Mouse (Mus musculus): Measurements from ENCODE around the gene Gmpr. TPM values are rescaled to one million over a fixed set of nuclear protein-coding genes. Genes with fewer than 3 reads are reported as not detected.

Gene Gmpr
- polyA plus RNA-seq, 1 experiment: 41.6 TPM

- peak overlapping the region; percentile 26 for H3K4me2 ChIP-seq (ENCODE audit: low read depth)
- H3K27me3 ChIP-seq (ENCODE audit: control insufficient read depth, insufficient read depth, insufficient read length): no peaks in the 10 kb centered on the region
- TF ChIP-seq MYOD1 (IDR thresholded peaks at IDR 0.05; ENCODE audit: control insufficient read depth in 1 of 3, insufficient read length in 2 of 3, low read depth in 2 of 3): no peak
- TF ChIP-seq SRF (IDR thresholded peaks at IDR 0.05; ENCODE audit: control insufficient read depth, insufficient read length, low read depth): no peak
- TF ChIP-seq REST (IDR thresholded peaks at IDR 0.05; ENCODE audit: insufficient read depth, insufficient read length): no peak
- no peak for TF ChIP-seq E2F4 (IDR thresholded peaks at IDR 0.05; ENCODE audit: insufficient read depth)
- TF ChIP-seq TCF12 (IDR thresholded peaks at IDR 0.05; ENCODE audit: insufficient read depth, poor library complexity, severe bottlenecking): no peak
- TF ChIP-seq CEBPB (IDR thresholded peaks at IDR 0.05; ENCODE audit: insufficient read depth, poor library complexity, severe bottlenecking): no peak
- no peak for TF ChIP-seq MAX (IDR thresholded peaks at IDR 0.05; ENCODE audit: low read depth)
- TF ChIP-seq POLR2A (IDR thresholded peaks at IDR 0.05; ENCODE audit: insufficient read length, low read depth): no peak
- TF ChIP-seq POLR2AphosphoS2 (IDR thresholded peaks at IDR 0.05; ENCODE audit: insufficient read length, low read depth): no peak
- TF ChIP-seq TCF3 (IDR thresholded peaks at IDR 0.05; ENCODE audit: insufficient read length, low read depth): no peak
- no peak for TF ChIP-seq USF1 (IDR thresholded peaks at IDR 0.05; ENCODE audit: low read depth)
- TF ChIP-seq MYOG (IDR thresholded peaks at IDR 0.05; ENCODE audit: control insufficient read depth in 1 of 3, insufficient read depth in 1 of 3, insufficient read length in 2 of 3, low read depth in 2 of 3): no peak
- H3K79me2 ChIP-seq (ENCODE audit: control insufficient read depth, insufficient read depth): no peaks in the 10 kb centered on the region
- H3K4me3 ChIP-seq: no peak overlapping the region
- H3K36me3 ChIP-seq (ENCODE audit: control insufficient read depth, insufficient read depth): no peaks in the 10 kb centered on the region
- no peak overlapping the region for H3ac ChIP-seq (ENCODE audit: control insufficient read depth, insufficient read length)
Observed at GRCm38 (mm10) chr13:45466031-45466519, 41.2 kb upstream of the Gmpr start.

- Histone ChIP-seq H3K4me2 (ENCODE audit: low read depth) (no peak overlapping the region), H3K79me2 (ENCODE audit: control insufficient read depth, insufficient read depth) (no peaks in the 10 kb centered on the region), H3K36me3 (ENCODE audit: control insufficient read depth, insufficient read depth) (no peaks in the 10 kb centered on the region), H3ac (ENCODE audit: control insufficient read depth, insufficient read length) (no peak overlapping the region), H3K27me3 (ENCODE audit: control insufficient read depth, insufficient read depth, insufficient read length) (no peaks in the 10 kb centered on the region), H3K4me3 (no peak overlapping the region)
- no peak for TF ChIP-seq MYOG (IDR thresholded peaks at IDR 0.05; ENCODE audit: control insufficient read depth in 1 of 3, insufficient read depth in 1 of 3, insufficient read length in 2 of 3, low read depth in 2 of 3)
- TF ChIP-seq CEBPB (IDR thresholded peaks at IDR 0.05; ENCODE audit: insufficient read depth, poor library complexity, severe bottlenecking): no peak
- TF ChIP-seq USF1 (IDR thresholded peaks at IDR 0.05; ENCODE audit: low read depth): no peak
- no peak for TF ChIP-seq MYOD1 (IDR thresholded peaks at IDR 0.05; ENCODE audit: control insufficient read depth in 1 of 3, insufficient read length in 2 of 3, low read depth in 2 of 3)
- TF ChIP-seq REST (IDR thresholded peaks at IDR 0.05; ENCODE audit: insufficient read depth, insufficient read length): no peak
- no peak for TF ChIP-seq TCF12 (IDR thresholded peaks at IDR 0.05; ENCODE audit: insufficient read depth, poor library complexity, severe bottlenecking)
- TF ChIP-seq MAX (IDR thresholded peaks at IDR 0.05; ENCODE audit: low read depth): no peak
- TF ChIP-seq E2F4 (IDR thresholded peaks at IDR 0.05; ENCODE audit: insufficient read depth): no peak
- TF ChIP-seq SRF (IDR thresholded peaks at IDR 0.05; ENCODE audit: control insufficient read depth, insufficient read length, low read depth): no peak
- no peak for TF ChIP-seq POLR2AphosphoS2 (IDR thresholded peaks at IDR 0.05; ENCODE audit: insufficient read length, low read depth)
- TF ChIP-seq POLR2A (IDR thresholded peaks at IDR 0.05; ENCODE audit: insufficient read length, low read depth): no peak
- TF ChIP-seq TCF3 (IDR thresholded peaks at IDR 0.05; ENCODE audit: insufficient read length, low read depth): no peak
Observed at GRCm38 (mm10) chr13:45468751-45469150, 38.5 kb upstream of the Gmpr start.

- peak overlapping the region; percentile 63 for H3K4me2 ChIP-seq (ENCODE audit: low read depth)
- H3K36me3 ChIP-seq (ENCODE audit: control insufficient read depth, insufficient read depth): no peaks in the 10 kb centered on the region
- TF ChIP-seq TCF12 (IDR thresholded peaks at IDR 0.05; ENCODE audit: insufficient read depth, poor library complexity, severe bottlenecking) (peak; percentile 50), TCF3 (IDR thresholded peaks at IDR 0.05; ENCODE audit: insufficient read length, low read depth) (no peak), REST (IDR thresholded peaks at IDR 0.05; ENCODE audit: insufficient read depth, insufficient read length) (no peak), CEBPB (IDR thresholded peaks at IDR 0.05; ENCODE audit: insufficient read depth, poor library complexity, severe bottlenecking) (no peak), MYOD1 (IDR thresholded peaks at IDR 0.05; ENCODE audit: control insufficient read depth in 1 of 3, insufficient read length in 2 of 3, low read depth in 2 of 3) (peak; percentile 35 to 76 (median 72)), POLR2A (IDR thresholded peaks at IDR 0.05; ENCODE audit: insufficient read length, low read depth) (no peak), MYOG (IDR thresholded peaks at IDR 0.05; ENCODE audit: control insufficient read depth in 1 of 3, insufficient read depth in 1 of 3, insufficient read length in 2 of 3, low read depth in 2 of 3) (peak; percentile 34 to 79 (median 74)), USF1 (IDR thresholded peaks at IDR 0.05; ENCODE audit: low read depth) (no peak)
- no peak overlapping the region for H3K4me3 ChIP-seq
- no peak overlapping the region for H3ac ChIP-seq (ENCODE audit: control insufficient read depth, insufficient read length)
- no peaks in the 10 kb centered on the region for H3K27me3 ChIP-seq (ENCODE audit: control insufficient read depth, insufficient read depth, insufficient read length)
- no peaks in the 10 kb centered on the region for H3K79me2 ChIP-seq (ENCODE audit: control insufficient read depth, insufficient read depth)
Observed at GRCm38 (mm10) chr13:45469481-45470301, 37.6 kb upstream of the Gmpr start.

- no peaks in the 10 kb centered on the region for H3K36me3 ChIP-seq (ENCODE audit: control insufficient read depth, insufficient read depth)
- TF ChIP-seq E2F4 (IDR thresholded peaks at IDR 0.05; ENCODE audit: insufficient read depth) (no peak), SRF (IDR thresholded peaks at IDR 0.05; ENCODE audit: control insufficient read depth, insufficient read length, low read depth) (no peak), CEBPB (IDR thresholded peaks at IDR 0.05; ENCODE audit: insufficient read depth, poor library complexity, severe bottlenecking) (no peak), MYOD1 (IDR thresholded peaks at IDR 0.05; ENCODE audit: control insufficient read depth in 1 of 3, insufficient read length in 2 of 3, low read depth in 2 of 3) (no peak), MYOG (IDR thresholded peaks at IDR 0.05; ENCODE audit: control insufficient read depth in 1 of 3, insufficient read depth in 1 of 3, insufficient read length in 2 of 3, low read depth in 2 of 3) (no peak), POLR2A (IDR thresholded peaks at IDR 0.05; ENCODE audit: insufficient read length, low read depth) (no peak), REST (IDR thresholded peaks at IDR 0.05; ENCODE audit: insufficient read depth, insufficient read length) (no peak), TCF12 (IDR thresholded peaks at IDR 0.05; ENCODE audit: insufficient read depth, poor library complexity, severe bottlenecking) (no peak), POLR2AphosphoS2 (IDR thresholded peaks at IDR 0.05; ENCODE audit: insufficient read length, low read depth) (no peak), MAX (IDR thresholded peaks at IDR 0.05; ENCODE audit: low read depth) (no peak), USF1 (IDR thresholded peaks at IDR 0.05; ENCODE audit: low read depth) (no peak), TCF3 (IDR thresholded peaks at IDR 0.05; ENCODE audit: insufficient read length, low read depth) (no peak)
- no peak overlapping the region for H3ac ChIP-seq (ENCODE audit: control insufficient read depth, insufficient read length)
- H3K4me2 ChIP-seq (ENCODE audit: low read depth): no peak overlapping the region
- no peaks in the 10 kb centered on the region for H3K27me3 ChIP-seq (ENCODE audit: control insufficient read depth, insufficient read depth, insufficient read length)
- no peak overlapping the region for H3K4me3 ChIP-seq
- H3K79me2 ChIP-seq (ENCODE audit: control insufficient read depth, insufficient read depth): no peaks in the 10 kb centered on the region
Observed at GRCm38 (mm10) chr13:45473311-45473710, 33.9 kb upstream of the Gmpr start.

Data from myocyte (in vitro differentiated cells).